33 mouse cellular contexts compared by ENCODE assay signal in genomic region chr10:88719618-88720017, GRCm38 (mm10). TPM values are rescaled to one million over a fixed set of nuclear protein-coding genes. Genes with fewer than 3 reads are reported as not detected.
A peak's percentile ranks its signal among the peaks of the same experiment; 100 is the strongest.
DNase-seq lines count a peak whose midpoint lies in the region; ATAC-seq and TF ChIP-seq lines count a peak whose summit lies in the region.
"Had no signal": no experiment of that assay in that cellular context is flagged by ENCODE, and none has a peak within 500 bp of the region (broad histone marks: within the 10 kb centered on the region; RNA-seq: fewer than 3 reads in every experiment).

No protein-coding gene starts in this region.

- H3K4me1 ChIP-seq in lung, embryonic 14.5 days (ENCODE audit: insufficient read depth): no peaks in the 10 kb centered on the region
- H3K4me1 ChIP-seq: embryonic facial prominence, embryonic 13.5 days; forebrain, embryonic 13.5 days; heart, embryonic 10.5 days; heart, embryonic 13.5 days had no signal

- H3K27me3 ChIP-seq in lung, embryonic 14.5 days (ENCODE audit: insufficient read depth, low read length): no peaks in the 10 kb centered on the region
- H3K27me3 ChIP-seq: CH12.LX; embryonic facial prominence, embryonic 13.5 days; forebrain, embryonic 13.5 days had no signal

- H3K4me3 ChIP-seq in lung, embryonic 14.5 days (ENCODE audit: low read depth, low read length): no peak overlapping the region
- H3K4me3 ChIP-seq: embryonic facial prominence, embryonic 10.5 days; embryonic facial prominence, embryonic 13.5 days; forebrain, embryonic 10.5 days; forebrain, embryonic 13.5 days; heart, adult 2 months; heart, embryonic 10.5 days; heart, embryonic 13.5 days had no signal

- WGBS in lung, embryonic 14.5 days: 19% methylated on average over 1 of the region's 1 CpGs

- no peak overlapping the region for H3K27ac ChIP-seq in lung, embryonic 14.5 days (ENCODE audit: low read depth)
- H3K27ac ChIP-seq: embryonic facial prominence, embryonic 10.5 days; embryonic facial prominence, embryonic 13.5 days; forebrain, embryonic 10.5 days; forebrain, embryonic 13.5 days; heart, adult 2 months; heart, embryonic 10.5 days; heart, embryonic 13.5 days; hindbrain, embryonic 14.5 days; hindbrain, postnatal 0 days had no signal

- TF ChIP-seq CTCF in lung, embryonic 14.5 days (IDR thresholded peaks at IDR 0.05; ENCODE audit: low read depth): no peak

- peak; percentile 50 for DNase-seq in lung, embryonic 14.5 days
- DNase-seq in lung, postnatal 10 days: no peak
- peak; percentile 31 for DNase-seq in 3T3-L1 (ENCODE audit: low read depth, low spot score)
- DNase-seq in frontal cortex, postnatal 36 days (ENCODE audit: low spot score in 2 of 2): no peak
- DNase-seq in gastrocnemius, postnatal 10 days: no peak
- DNase-seq: adrenal gland, adult 2 months; adrenal gland, postnatal 14 days; cerebellum, adult 11-12 months; cerebellum, adult 8-10 months; cerebellum, postnatal 10 days; cerebellum, postnatal 36 days; embryo, embryonic 11 days; gastrocnemius, postnatal 36 days; heart, adult 2 months; heart, postnatal 14 days; heart, postnatal 4 days had no signal

- H3K9me3 ChIP-seq in lung, embryonic 14.5 days (ENCODE audit: low read depth, low read length): no peaks in the 10 kb centered on the region
- H3K9me3 ChIP-seq: embryonic facial prominence, embryonic 10.5 days; embryonic facial prominence, embryonic 13.5 days; forebrain, embryonic 10.5 days; forebrain, embryonic 13.5 days; G1E; heart, embryonic 10.5 days; heart, embryonic 13.5 days had no signal

- ATAC-seq in lung, embryonic 14.5 days (ENCODE audit: insufficient read depth): peak; percentile 50; the same call in 1 of the 2 replicates
- ATAC-seq in CD4-positive, CD25-positive, alpha-beta regulatory T cell, adult 4 months: peak; percentile 29
- peak; percentile 45; the same call in 1 of the 2 replicates for ATAC-seq in megakaryocyte, adult 5-6 weeks (ENCODE audit: poor library complexity, severe bottlenecking)
- ATAC-seq: forebrain, embryonic 13.5 days; forebrain, embryonic 16.5 days; hindbrain, postnatal 0 days; inflammation-experienced regulatory T-cells, adult 6 months had no signal

- no peak overlapping the region for H3K9ac ChIP-seq in lung, embryonic 14.5 days
- H3K9ac ChIP-seq: embryonic facial prominence, embryonic 13.5 days; forebrain, embryonic 13.5 days; heart, embryonic 13.5 days; hindbrain, embryonic 14.5 days had no signal

- H3K4me2 ChIP-seq in lung, embryonic 14.5 days: no peak overlapping the region
- H3K4me2 ChIP-seq: embryonic facial prominence, embryonic 13.5 days; forebrain, embryonic 13.5 days; heart, embryonic 13.5 days; hindbrain, embryonic 14.5 days had no signal

- H3K36me3 ChIP-seq in lung, embryonic 14.5 days (ENCODE audit: insufficient read depth): no peaks in the 10 kb centered on the region
- H3K36me3 ChIP-seq: embryonic facial prominence, embryonic 10.5 days; embryonic facial prominence, embryonic 13.5 days; forebrain, embryonic 10.5 days; G1E; heart, embryonic 10.5 days; heart, embryonic 13.5 days had no signal

RNA-seq across cellular contexts. Expression of gene Arl1, which starts 11.0 kb away (rescaled TPM):
- polyA plus RNA-seq in lung, embryonic 14.5 days (2014; fragmentation: Nextera tagmentation; extraction: Ambion mirVana): 193 and 206 TPM in 2 replicates
- 10 to 100 TPM; 50.0 to 54.4 TPM for polyA plus RNA-seq in CD4-positive, CD25-positive, alpha-beta regulatory T cell, adult 4 months (2017; shearing (Covaris generic))
- total RNA-seq in megakaryocyte, adult 5-6 weeks (2015): 76.8 and 80.8 TPM in 2 replicates
- 72.0 and 81.6 TPM in 2 replicates for total RNA-seq in megakaryocyte, adult 5-6 weeks (2017)
- 10 to 100 TPM; 88.4 to 93.2 TPM for total RNA-seq in gastrocnemius, postnatal 10 days (2021)

RNA-seq across cellular contexts. Expression of gene Spic, which starts 34.8 kb away (rescaled TPM):
- polyA plus RNA-seq in lung, embryonic 14.5 days (2014; fragmentation: Nextera tagmentation; extraction: Ambion mirVana): not detected in 2 replicates
- 1 to 10 TPM in 1 of 2 experiments, under 1 TPM in 1; 0.83 to 1.8 TPM for polyA plus RNA-seq in CD4-positive, CD25-positive, alpha-beta regulatory T cell, adult 4 months (2017; shearing (Covaris generic))
- total RNA-seq in megakaryocyte, adult 5-6 weeks (2015): 0.14 and 0.36 TPM in 2 replicates
- 0.29 and 1.7 TPM in 2 replicates for total RNA-seq in megakaryocyte, adult 5-6 weeks (2017)
- under 1 TPM in 1 of 2 experiments, not detected in 1; 0.27 TPM for total RNA-seq in gastrocnemius, postnatal 10 days (2021)
- total RNA-seq: gastrocnemius, adult 8-10 months; gastrocnemius, postnatal 36 days; heart, postnatal 4 days; hindbrain, postnatal 0 days had no signal
- polyA plus RNA-seq: cortical plate, adult 2 months; embryonic facial prominence, embryonic 10.5 days; embryonic facial prominence, embryonic 13.5 days; forebrain, embryonic 10.5 days; forebrain, embryonic 13.5 days; forebrain, embryonic 16.5 days; G1E; heart, embryonic 10.5 days; hindbrain, embryonic 11.5 days; hindbrain, postnatal 0 days had no signal

Comparison
In these comparisons a context has a peak if more than half of its experiments do, and no peak if none do; other contexts are left out.
1. DNase-seq: peak in lung, embryonic 14.5 days (single experiment) and 3T3-L1 (single experiment); none in lung, postnatal 10 days (single experiment), frontal cortex, postnatal 36 days (0 of 2) and gastrocnemius, postnatal 10 days (single experiment).
2. Peak in every context shown above with its lines, with median percentiles within 50 percentile points of each other: ATAC-seq.